Mouse (Mus musculus) neural tube, embryonic 11.5 days (tissue): ENCODE measurements at regions not wholly inside any gene's neighbourhood (a gene's known extent, or its start where the extent isn't known, plus 50 kb on each side); places are given as distances from the start of the nearest gene placed in this dataset.

Experiments used
- ATAC-seq: fragments of 200-750 bp; cut with Nextera tagmentation; 2 replicates; pipeline ENCODE4 v1.8.0; 2017; ENCODE audit warnings: moderate number of reproducible peaks, mild to moderate bottlenecking, moderate TSS enrichment, moderate library complexity; ENCODE audit not compliant: insufficient read depth, low FRiP score, low TSS enrichment
- DNase-seq: peaks from one replicate; pipeline ENCODE4 v3.0.0-alpha.2; 2015; ENCODE audit warnings: low spot score
- H3K27ac ChIP-seq: fragments of 300-500 bp; sonication (generic); 2 replicates; pipeline ENCODE4 v1.5.1; 2014; ENCODE audit warnings: low read depth, mild to moderate bottlenecking, low read length
- H3K27me3 ChIP-seq: fragments of 300-500 bp; sonication (generic); 2 replicates; pipeline ENCODE4 v1.6.1; 2014; ENCODE audit warnings: mild to moderate bottlenecking, low read length, mixed read lengths; ENCODE audit not compliant: control insufficient read depth, insufficient read depth
- H3K36me3 ChIP-seq: fragments of 300-500 bp; sonication (generic); 2 replicates; pipeline ENCODE4 v1.6.1; 2014; ENCODE audit warnings: mild to moderate bottlenecking, low read length, moderate library complexity, mixed read lengths; ENCODE audit not compliant: control insufficient read depth, insufficient read depth
- H3K4me1 ChIP-seq: fragments of 300-500 bp; sonication (generic); 2 replicates; pipeline ENCODE4 v1.6.1; 2014; ENCODE audit warnings: low read length, mixed read lengths; ENCODE audit not compliant: control insufficient read depth, insufficient read depth
- H3K4me2 ChIP-seq: fragments of 300-500 bp; sonication (generic); 2 replicates; pipeline ENCODE4 v1.6.1; 2014; ENCODE audit warnings: low read depth, mild to moderate bottlenecking, moderate library complexity
- H3K4me3 ChIP-seq: fragments of 300-500 bp; sonication (generic); 2 replicates; pipeline ENCODE4 v1.5.1; 2014; ENCODE audit warnings: low read depth, low read length
- H3K9ac ChIP-seq: fragments of 300-500 bp; sonication (generic); 2 replicates; pipeline ENCODE4 v1.6.1; 2014; ENCODE audit warnings: mild to moderate bottlenecking, low read length
- H3K9me3 ChIP-seq: fragments of 300-500 bp; sonication (generic); 2 replicates; pipeline ENCODE4 v1.6.1; 2016; ENCODE audit warnings: low read length; ENCODE audit not compliant: control insufficient read depth
- WGBS: fragments of 180-500 bp; shearing (Covaris S2); extraction: QIAGEN DNeasy Blood & Tissue Kit; methylation state at CpG from one replicate; pipeline ENCODE4 v1.1.7; 2014; 5-methylcytosine and 5-hydroxymethylcytosine counted together

DNA sequence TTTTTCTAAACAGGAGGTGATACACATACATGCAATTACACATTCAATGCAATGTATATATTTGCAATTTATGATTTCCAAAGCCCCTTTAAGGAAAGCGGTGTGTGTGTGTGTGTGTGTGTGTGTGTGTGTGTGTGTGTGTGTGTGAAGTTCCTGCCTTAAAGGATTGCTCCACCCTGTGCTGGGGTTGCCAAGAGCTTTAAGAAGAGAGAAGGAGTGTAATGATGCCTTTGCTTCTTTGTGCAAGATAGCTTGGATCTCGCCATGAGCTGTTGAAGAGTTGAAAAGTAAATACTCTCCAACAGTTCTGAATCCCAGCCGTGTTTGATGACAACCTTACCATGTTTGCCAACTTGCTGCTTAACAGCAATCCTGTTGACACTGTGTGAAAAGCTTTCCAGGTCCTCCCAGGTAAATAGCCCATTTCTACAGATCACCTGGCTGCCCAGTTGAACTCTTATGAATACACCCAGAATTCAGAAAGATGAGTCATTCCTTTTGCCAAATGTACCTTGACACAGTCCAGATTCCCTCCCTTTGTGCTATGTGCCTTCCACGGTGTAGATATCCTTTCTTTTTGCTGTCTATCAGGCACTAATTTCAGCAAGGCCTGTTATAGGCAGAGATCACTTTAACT, 216.3 kb downstream of the Ikzf2 start:
- DNase-seq, result no peak
- H3K9ac ChIP-seq, result no peak overlapping the region

DNA sequence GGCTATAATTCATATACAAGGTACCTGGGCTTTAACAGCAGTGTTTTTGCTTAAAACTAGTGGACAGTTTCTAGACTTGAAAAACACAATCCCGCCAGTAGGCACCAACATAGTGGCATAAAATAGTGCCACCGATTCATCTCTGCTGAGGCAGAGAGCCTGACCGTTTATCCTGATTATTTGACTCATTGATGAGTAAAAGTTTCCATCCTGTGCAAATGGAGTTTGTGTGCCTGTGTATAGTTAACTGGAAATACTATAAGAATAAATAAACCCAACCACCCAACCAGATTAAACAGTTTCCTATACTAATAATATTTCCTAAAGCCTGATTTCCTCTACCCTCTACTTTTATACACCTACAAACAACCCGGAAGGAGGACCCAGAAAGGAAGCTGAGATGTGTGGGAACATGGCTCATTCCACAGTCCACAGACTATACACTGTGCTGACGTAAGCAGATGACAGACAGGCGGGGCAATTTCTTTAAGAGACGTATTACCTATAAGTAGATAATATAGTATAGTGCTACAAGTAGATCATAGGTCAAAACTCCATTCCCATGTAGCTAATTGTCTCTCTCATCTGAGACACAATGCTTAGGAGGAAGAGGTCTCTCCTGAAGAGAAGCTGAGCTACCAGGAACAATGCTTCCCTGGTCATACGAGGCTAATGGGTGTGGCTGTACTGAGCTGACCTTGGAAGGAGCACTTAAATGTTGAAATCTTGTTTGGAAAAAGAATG, 217.7 kb downstream of the Ikzf2 start:
- DNase-seq (no peak), ATAC-seq (no peak)
- H3K4me1 ChIP-seq, result no peaks in the 10 kb centered on the region
- no peaks in the 10 kb centered on the region for H3K36me3 ChIP-seq
- 89% methylated on average over 8 of the region's 8 CpGs for WGBS
- H3K4me3 ChIP-seq, result no peak overlapping the region
- no peaks in the 10 kb centered on the region for H3K27me3 ChIP-seq
- H3K27ac ChIP-seq, result no peak overlapping the region
- H3K4me2 ChIP-seq, result no peak overlapping the region
- H3K9ac ChIP-seq, result no peak overlapping the region
- no peaks in the 10 kb centered on the region for H3K9me3 ChIP-seq

More for the DNA sequence above, 216.3 kb downstream of the Ikzf2 start:
- H3K27me3 ChIP-seq, result no peaks in the 10 kb centered on the region
- H3K4me2 ChIP-seq, result no peak overlapping the region
- H3K9me3 ChIP-seq, result no peaks in the 10 kb centered on the region
- no peaks in the 10 kb centered on the region for H3K36me3 ChIP-seq
- no peak for ATAC-seq
- H3K27ac ChIP-seq, result no peak overlapping the region
- H3K4me1 ChIP-seq, result no peaks in the 10 kb centered on the region
- 82% methylated on average over 4 of the region's 4 CpGs for WGBS
- H3K4me3 ChIP-seq, result no peak overlapping the region

DNA sequence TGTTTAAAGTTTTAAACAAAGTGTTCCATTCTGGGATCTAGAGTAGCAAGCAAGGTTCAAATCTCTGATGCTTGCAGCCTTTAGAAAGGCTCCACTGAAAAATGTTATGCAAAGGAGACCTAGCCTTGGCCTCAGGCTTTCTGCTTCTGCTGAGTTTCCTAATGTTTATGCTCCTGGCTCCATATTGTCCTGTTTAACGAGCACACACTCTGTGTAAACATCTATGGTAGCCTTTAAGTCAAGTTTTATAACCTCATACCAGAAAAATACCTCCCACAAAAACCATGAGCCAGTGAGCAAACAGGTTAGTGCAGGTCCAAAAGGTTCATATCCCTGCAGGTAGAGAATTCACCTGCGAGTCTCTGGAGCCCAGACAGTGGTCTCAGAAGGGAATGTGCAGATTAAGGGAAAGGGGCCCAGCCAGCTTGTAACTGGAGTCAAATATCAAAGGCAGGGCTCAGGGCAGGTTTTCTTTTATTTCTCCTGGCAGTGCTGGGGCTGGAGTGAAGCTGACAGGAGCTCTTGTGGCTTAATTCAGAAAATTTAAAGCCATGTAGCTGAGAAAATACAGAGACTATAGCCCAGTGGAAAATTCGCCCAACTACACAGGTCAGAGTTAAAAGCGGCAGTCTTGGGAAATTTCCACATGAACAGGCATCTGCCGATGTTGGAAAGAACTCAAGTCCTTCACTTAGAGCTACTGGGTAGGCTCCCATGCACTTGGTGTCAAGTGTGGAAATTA, 220.3 kb downstream of the Ikzf2 start:
- H3K4me1 ChIP-seq, result no peaks in the 10 kb centered on the region
- H3K4me2 ChIP-seq, result no peak overlapping the region
- no peaks in the 10 kb centered on the region for H3K9me3 ChIP-seq
- H3K4me3 ChIP-seq, result no peak overlapping the region
- no peak overlapping the region for H3K9ac ChIP-seq
- H3K27me3 ChIP-seq, result no peaks in the 10 kb centered on the region
- no peak overlapping the region for H3K27ac ChIP-seq
- DNase-seq (no peak), ATAC-seq (no peak)
- no peaks in the 10 kb centered on the region for H3K36me3 ChIP-seq
- 16% methylated on average over 5 of the region's 5 CpGs for WGBS

DNA sequence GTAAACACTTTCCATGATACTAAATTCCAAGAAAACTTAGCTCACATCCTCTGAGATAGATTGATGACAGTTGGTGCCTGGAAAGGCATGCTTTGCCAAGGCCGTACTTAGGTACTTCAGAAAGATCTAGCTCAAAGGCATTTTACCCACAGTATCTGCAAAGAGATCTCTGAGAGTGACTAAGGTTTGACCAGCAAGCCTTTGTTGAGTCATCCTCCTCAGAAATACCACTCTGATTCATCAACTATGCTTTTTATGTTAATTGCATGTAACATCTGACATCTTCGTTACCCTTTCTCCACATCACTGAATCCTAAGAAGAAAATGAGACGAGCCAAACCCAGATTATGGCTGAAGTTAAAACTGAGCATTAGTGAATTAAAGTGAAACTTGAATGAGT, 225.9 kb downstream of the Ikzf2 start:
- Histone ChIP-seq H3K4me2 (no peak overlapping the region), H3K27ac (no peak overlapping the region), H3K4me1 (no peaks in the 10 kb centered on the region), H3K9ac (no peak overlapping the region), H3K36me3 (no peaks in the 10 kb centered on the region), H3K27me3 (no peaks in the 10 kb centered on the region), H3K4me3 (no peak overlapping the region), H3K9me3 (no peaks in the 10 kb centered on the region)
- 90% methylated on average over 3 of the region's 3 CpGs for WGBS
- ATAC-seq (no peak), DNase-seq (no peak)

DNA sequence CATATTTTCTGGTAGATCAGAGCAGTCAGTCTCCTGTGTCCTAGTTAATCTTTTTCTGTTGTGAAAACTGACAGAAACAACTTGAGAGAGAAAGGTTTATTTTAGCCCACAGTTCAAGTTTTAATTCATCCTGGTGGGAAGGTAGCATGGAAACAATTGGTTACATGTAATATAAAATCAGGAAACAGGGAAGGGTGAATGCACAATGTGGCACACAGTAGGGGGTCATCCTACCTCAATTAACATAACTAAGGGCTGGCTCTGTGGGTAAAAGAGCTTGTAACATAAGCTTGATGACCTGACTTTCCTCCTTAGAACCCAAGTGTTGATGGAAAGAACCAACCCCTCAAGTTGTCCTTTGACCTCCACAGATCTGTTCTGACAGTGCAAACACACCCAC, 227.1 kb downstream of the Ikzf2 start:
- ATAC-seq (no peak), DNase-seq (no peak)
- Histone ChIP-seq H3K36me3 (no peaks in the 10 kb centered on the region), H3K4me3 (no peak overlapping the region), H3K27ac (no peak overlapping the region), H3K9me3 (no peaks in the 10 kb centered on the region), H3K4me2 (no peak overlapping the region), H3K9ac (no peak overlapping the region), H3K4me1 (no peaks in the 10 kb centered on the region), H3K27me3 (no peaks in the 10 kb centered on the region)

DNA sequence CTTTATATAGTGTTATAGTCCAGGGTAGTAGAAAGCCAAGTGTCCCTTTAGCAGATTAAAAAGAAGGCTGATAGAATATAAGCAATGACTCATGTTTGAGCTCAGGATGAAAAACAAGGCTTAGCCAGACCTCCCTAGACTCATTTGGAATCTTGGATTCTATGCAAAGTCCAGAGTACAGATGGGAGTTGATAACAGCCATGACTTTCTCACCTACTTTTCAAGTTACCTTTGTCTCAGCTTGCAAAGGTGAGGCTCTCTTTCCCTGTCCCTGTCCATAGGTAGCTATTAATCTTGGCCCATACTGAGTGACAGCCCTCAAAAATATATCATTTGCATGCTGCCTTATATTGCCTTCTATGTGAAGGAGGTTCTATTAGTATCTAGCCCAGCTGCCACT, 229.6 kb downstream of the Ikzf2 start:
- Histone ChIP-seq H3K9ac (no peak overlapping the region), H3K4me1 (no peaks in the 10 kb centered on the region), H3K36me3 (no peaks in the 10 kb centered on the region), H3K9me3 (no peaks in the 10 kb centered on the region), H3K27ac (no peak overlapping the region), H3K4me3 (no peak overlapping the region), H3K4me2 (no peak overlapping the region), H3K27me3 (no peaks in the 10 kb centered on the region)
- ATAC-seq (no peak), DNase-seq (no peak)

DNA sequence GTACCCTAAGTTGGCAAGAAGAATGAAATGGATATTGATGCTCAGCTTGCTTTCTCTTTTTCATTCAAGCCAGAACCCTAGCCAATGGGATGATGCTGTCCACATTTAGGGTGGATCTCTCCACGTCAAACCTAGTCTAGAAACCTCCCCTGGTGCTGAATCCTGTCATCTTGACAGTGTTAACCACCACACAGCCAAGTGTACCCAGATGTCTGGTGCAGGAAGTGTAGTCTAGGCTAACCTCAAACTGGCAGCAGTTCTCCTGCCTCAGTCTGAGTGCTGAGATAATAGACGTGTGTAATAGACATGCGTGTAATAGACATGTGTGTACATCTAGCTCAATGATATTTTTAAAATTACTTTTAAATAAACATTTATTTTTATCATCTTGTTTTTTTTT, 233.1 kb downstream of the Ikzf2 start:
- Histone ChIP-seq H3K9ac (no peak overlapping the region), H3K27me3 (no peaks in the 10 kb centered on the region), H3K4me1 (no peaks in the 10 kb centered on the region), H3K27ac (no peak overlapping the region), H3K4me3 (no peak overlapping the region), H3K36me3 (no peaks in the 10 kb centered on the region), H3K4me2 (no peak overlapping the region), H3K9me3 (no peaks in the 10 kb centered on the region)
- DNase-seq (no peak), ATAC-seq (no peak)
- 88% methylated on average over 3 of the region's 3 CpGs for WGBS

DNA sequence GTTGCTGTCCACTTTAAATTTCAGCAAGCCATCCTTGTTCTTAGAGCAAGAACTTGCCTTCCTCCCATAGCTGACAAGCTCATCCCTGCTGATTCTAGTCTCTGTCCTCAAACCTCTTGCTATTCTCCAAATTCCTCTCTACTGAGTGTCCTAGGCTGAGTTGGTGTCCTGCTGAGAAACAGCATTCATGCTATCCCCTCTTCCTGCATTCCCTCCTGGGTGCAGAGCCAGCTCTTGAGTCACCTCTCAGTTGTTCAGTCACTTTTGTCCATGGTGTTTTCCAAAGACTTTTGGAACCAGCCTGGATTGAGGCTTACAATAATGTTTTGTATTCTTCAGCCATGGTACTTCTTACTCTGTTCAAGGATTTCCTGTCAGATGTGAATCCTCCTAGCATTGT, 234.1 kb downstream of the Ikzf2 start:
- no peaks in the 10 kb centered on the region for H3K9me3 ChIP-seq
- ATAC-seq, result no peak

DNA sequence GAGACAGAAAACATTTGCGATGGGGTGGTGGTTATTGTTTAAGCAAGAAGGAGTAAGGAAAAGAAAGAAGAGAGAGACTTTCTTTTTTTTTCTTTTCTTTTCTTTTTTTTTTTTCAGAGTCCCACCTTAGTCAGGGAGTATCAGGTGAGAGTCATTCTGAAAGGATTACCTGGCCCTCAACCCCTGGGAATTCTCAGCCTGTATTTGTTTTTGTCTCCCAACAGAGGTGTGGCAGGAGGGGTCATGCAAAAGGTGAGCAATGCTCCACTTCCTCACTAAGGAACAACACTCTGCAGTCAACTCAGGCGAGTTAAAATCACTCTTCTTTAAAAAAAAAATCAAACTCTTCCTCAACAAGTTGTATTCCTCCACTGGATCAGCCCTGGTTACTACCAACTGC, 236.6 kb downstream of the Ikzf2 start:
- ATAC-seq (no peak), DNase-seq (no peak)
- H3K4me3 ChIP-seq, result no peak overlapping the region
- no peaks in the 10 kb centered on the region for H3K36me3 ChIP-seq
- H3K9me3 ChIP-seq, result no peaks in the 10 kb centered on the region
- WGBS, result 68% methylated on average over 2 of the region's 2 CpGs
- no peak overlapping the region for H3K4me2 ChIP-seq
- no peaks in the 10 kb centered on the region for H3K27me3 ChIP-seq
- no peaks in the 10 kb centered on the region for H3K4me1 ChIP-seq
- H3K27ac ChIP-seq, result no peak overlapping the region
- H3K9ac ChIP-seq, result no peak overlapping the region

More for the DNA sequence above, 234.1 kb downstream of the Ikzf2 start:
- H3K9ac ChIP-seq, result no peak overlapping the region
- H3K36me3 ChIP-seq, result no peaks in the 10 kb centered on the region
- DNase-seq, result no peak
- no peak overlapping the region for H3K4me3 ChIP-seq
- no peaks in the 10 kb centered on the region for H3K27me3 ChIP-seq
- no peaks in the 10 kb centered on the region for H3K4me1 ChIP-seq
- no peak overlapping the region for H3K4me2 ChIP-seq
- no peak overlapping the region for H3K27ac ChIP-seq
